Comparison of ENCODE assay signal across 13 mouse cellular contexts in the genomic region with DNA sequence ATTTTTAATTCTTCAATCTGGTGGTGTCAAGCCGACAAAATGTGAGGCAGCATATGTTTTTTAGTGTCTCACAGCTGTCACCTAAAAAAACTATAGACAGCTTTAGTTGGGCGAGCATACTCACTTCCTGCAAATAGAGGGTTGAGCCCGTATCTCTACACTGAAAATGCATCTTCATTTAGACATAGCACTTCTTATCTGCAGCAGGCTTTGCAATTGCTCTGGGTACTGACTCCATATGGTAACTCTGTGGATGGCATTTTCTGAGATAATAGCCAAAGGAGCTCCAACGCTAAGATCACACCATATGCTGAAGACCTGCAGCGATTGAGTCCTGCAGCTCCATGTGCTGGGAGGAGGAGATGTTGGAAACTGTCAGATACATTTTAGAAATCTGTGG. TPM values are rescaled to one million over a fixed set of nuclear protein-coding genes. Genes with fewer than 3 reads are reported as not detected.
A peak's percentile ranks its signal among the peaks of the same experiment; 100 is the strongest.
DNase-seq lines count a peak whose midpoint lies in the region; ATAC-seq and TF ChIP-seq lines count a peak whose summit lies in the region.
"Had no signal": no experiment of that assay in that cellular context is flagged by ENCODE, and none has a peak within 500 bp of the region (broad histone marks: within the 10 kb centered on the region; RNA-seq: fewer than 3 reads in every experiment).

No protein-coding gene starts in this region.

- H3K79me2 ChIP-seq in MEL (ENCODE audit: control insufficient read depth, insufficient read depth, low read length, poor library complexity) = no peaks in the 10 kb centered on the region

- 69% methylated on average over 5 of the region's 5 CpGs for WGBS in forebrain, embryonic 16.5 days

- H3K27me3 ChIP-seq in MEL (ENCODE audit: control insufficient read depth in 1 of 2, insufficient read depth in 2 of 2, low read length in 2 of 2) = no peaks in the 10 kb centered on the region
- no peaks in the 10 kb centered on the region for H3K27me3 ChIP-seq in forebrain, embryonic 16.5 days (replicated peaks; ENCODE audit: control insufficient read depth, insufficient read depth, low read length)

- H3K4me3 ChIP-seq in MEL (ENCODE audit: control insufficient read depth in 1 of 2, insufficient read depth in 1 of 2, low read depth in 2 of 2, low read length in 2 of 2) = no peak overlapping the region
- H3K4me3 ChIP-seq in forebrain, embryonic 16.5 days (replicated peaks; ENCODE audit: low read length) = no peak overlapping the region

- TF ChIP-seq POLR2A in MEL (IDR thresholded peaks at IDR 0.05; ENCODE audit: control insufficient read depth in 1 of 2, insufficient read depth in 1 of 2, low read depth in 1 of 2, low read length in 2 of 2, poor library complexity in 1 of 2) = no peak

- no peak overlapping the region for H3K27ac ChIP-seq in MEL (ENCODE audit: control insufficient read depth, low read depth, low read length)
- H3K27ac ChIP-seq in forebrain, embryonic 16.5 days (ENCODE audit: low read length) = no peak overlapping the region
- H3K27ac ChIP-seq: kidney, postnatal 0 days had no signal

- no peaks in the 10 kb centered on the region for H3K9me3 ChIP-seq in MEL (replicated peaks; ENCODE audit: insufficient read depth, low read length)
- H3K9me3 ChIP-seq in forebrain, embryonic 16.5 days (ENCODE audit: control insufficient read depth, low read length) = no peaks in the 10 kb centered on the region

- no peak overlapping the region for H3K4me2 ChIP-seq in forebrain, embryonic 16.5 days (ENCODE audit: low read length)
- H3K4me2 ChIP-seq: lung, embryonic 14.5 days had no signal

- no peak for DNase-seq in cerebellum, postnatal 4 days (ENCODE audit: low spot score in 2 of 2)
- DNase-seq in MEL (ENCODE audit: low read depth, low spot score) (peak; percentile 32), liver (no peak)
- DNase-seq in left cerebral cortex, adult 18-20 months (ENCODE audit: low spot score in 2 of 2) = peak; percentile 5 to 27
- no peak for DNase-seq in urinary bladder, postnatal 4 days (ENCODE audit: low spot score in 2 of 2)
- DNase-seq in gastrocnemius, adult 18-20 months (ENCODE audit: low spot score) = no peak
- DNase-seq: heart, postnatal 4 days; lung, embryonic 14.5 days had no signal

- H3K4me1 ChIP-seq in MEL (ENCODE audit: control insufficient read depth in 1 of 2, insufficient read depth in 2 of 2, low read length in 2 of 2) = no peaks in the 10 kb centered on the region
- H3K4me1 ChIP-seq in forebrain, embryonic 16.5 days (replicated peaks; ENCODE audit: control insufficient read depth, insufficient read depth, low read length) = no peaks in the 10 kb centered on the region

- no peak overlapping the region for H3K9ac ChIP-seq in MEL (ENCODE audit: control insufficient read depth, low read depth, low read length, poor library complexity, severe bottlenecking)
- H3K9ac ChIP-seq in forebrain, embryonic 16.5 days (replicated peaks; ENCODE audit: low read depth, low read length) = no peak overlapping the region
- H3K9ac ChIP-seq: lung, embryonic 14.5 days had no signal

- ATAC-seq in cerebellum, adult (ENCODE audit: insufficient number of reproducible peaks, low FRiP score, low TSS enrichment) = peak; percentile 85
- peak; percentile 55 for ATAC-seq in forebrain, embryonic 16.5 days

- no peak for TF ChIP-seq CTCF in MEL (IDR thresholded peaks at IDR 0.05 in 2 of 3, conservative IDR thresholded peaks at IDR 0.05 in 1 of 3; ENCODE audit: control insufficient read depth in 1 of 3, insufficient read depth in 1 of 3, low read depth in 2 of 3, low read length in 3 of 3, poor library complexity in 1 of 3, severe bottlenecking in 1 of 3)

- no peaks in the 10 kb centered on the region for H3K36me3 ChIP-seq in MEL (ENCODE audit: control insufficient read depth in 1 of 2, insufficient read depth in 2 of 2, low read length in 2 of 2)
- H3K36me3 ChIP-seq in forebrain, embryonic 16.5 days (ENCODE audit: control insufficient read depth, insufficient read depth) = no peaks in the 10 kb centered on the region

- TF ChIP-seq EP300 in MEL (IDR thresholded peaks at IDR 0.05; ENCODE audit: low read depth in 1 of 2, low read length in 2 of 2) = no peak

- no peak for TF ChIP-seq RAD21 in MEL (IDR thresholded peaks at IDR 0.05; ENCODE audit: low read depth, low read length)

TF ChIP-seq in MEL, 35 proteins besides CTCF, POLR2A, EP300 and RAD21:
- TF ChIP-seq GATA1 (IDR thresholded peaks at IDR 0.05; ENCODE audit: low read depth, low read length) = peak; percentile 54
- no peak for TF ChIP-seq USF2 (IDR thresholded peaks at IDR 0.05; ENCODE audit: borderline replicate concordance in 1 of 2, insufficient read depth in 1 of 2, low read depth in 1 of 2, low read length in 2 of 2)

RNA-seq across cellular contexts. Expression of gene Grm8, which starts 49.8 kb away (rescaled TPM):
- total RNA-seq in MEL (2012; rRNA removed) = 0.42 and 0.49 TPM in 2 replicates
- under 1 TPM in 1 of 2 experiments, not detected in 1; 0.52 TPM for polyA plus RNA-seq in MEL (2012; ENCODE audit: insufficient read depth in 1 of 2, insufficient read length in 2 of 2, low read depth in 1 of 2, low replicate concordance in 2 of 2, missing spikeins in 1 of 2)
- 3.3 and 7.1 TPM in 2 replicates for polyA plus RNA-seq in forebrain, embryonic 16.5 days (2015; fragmentation: Nextera tagmentation; extraction: Ambion mirVana)
- total RNA-seq in left cerebral cortex, adult 18-20 months (2021) = 10 to 100 TPM; 19.3 to 21.7 TPM
- total RNA-seq in gastrocnemius, adult 18-20 months (2021) = under 1 TPM; 0.21 to 0.43 TPM
- total RNA-seq: heart, postnatal 4 days; megakaryocyte progenitor cell, adult 5-6 weeks; neutrophil, adult 5-6 weeks had no signal
- polyA plus RNA-seq: lung, embryonic 14.5 days had no signal

Comparison
In these comparisons a context has a peak if more than half of its experiments do, and no peak if none do; other contexts are left out.
1. DNase-seq: peak in MEL (single experiment) and left cerebral cortex, adult 18-20 months (2 of 2); none in cerebellum, postnatal 4 days (0 of 2), urinary bladder, postnatal 4 days (0 of 2), gastrocnemius, adult 18-20 months (single experiment) and liver (single experiment).
2. RNA of gene Grm8, which starts 49.8 kb away (total RNA-seq): 19.3 to 21.7 TPM in left cerebral cortex, adult 18-20 months; 0.21 to 0.43 TPM in gastrocnemius, adult 18-20 months and 0.42 to 0.49 TPM in MEL; every median in the first group is over 10 times any median in the second.